Mouse (Mus musculus) G1E-ER4 (cell line): ENCODE data around the gene Gm10097. TPM values are rescaled to one million over a fixed set of nuclear protein-coding genes. Genes with fewer than 3 reads are reported as not detected.

Experiments
- GATA1 ChIP-seq: IDR thresholded peaks from one replicate; pipeline ENCODE4 v1.8.0; 2012; ENCODE audit warnings: low read length, inconsistent platforms
- polyA plus RNA-seq: library from polyadenylated mRNA; stranded (reverse); fragments of >175 nt; gene quantifications from 2 replicates; pipeline ENCODE4 v1.2.3, GENCODE M21; 2012

The Gm10097 gene
- not detected in 2 replicates for polyA plus RNA-seq

DNA sequence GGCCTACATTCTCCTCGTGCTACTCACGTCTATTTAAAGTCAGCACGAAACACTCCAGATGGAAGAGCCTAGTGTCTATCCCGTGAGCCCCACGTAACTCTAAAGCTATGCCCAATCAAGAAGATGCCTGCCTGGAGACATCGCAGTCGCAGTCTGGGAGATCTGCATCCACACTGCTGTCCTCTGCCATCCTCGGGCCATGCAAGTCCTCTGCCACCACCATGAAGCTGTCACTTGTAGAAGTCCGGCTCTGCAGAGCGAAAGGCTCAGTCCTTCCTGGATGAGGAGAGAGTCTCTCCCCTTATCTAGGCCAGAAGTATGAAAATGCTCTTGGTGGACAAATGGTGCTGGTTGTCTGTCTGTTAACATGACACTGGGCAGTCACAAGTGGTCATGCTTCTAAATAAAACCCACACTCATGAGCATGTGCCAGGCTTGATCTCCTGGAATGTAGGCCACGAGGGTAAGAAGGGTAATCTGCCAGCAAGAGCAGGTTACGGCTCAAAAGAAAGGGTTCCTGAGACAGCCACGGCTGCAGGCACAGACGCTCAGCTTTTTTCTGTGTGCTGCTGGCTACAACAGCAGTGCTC, at the start of gene Gm10097:
TSS of gene Gm10097 (plus strand) at position 517 of the 590 bp plus-strand sequence.
- no peak for TF ChIP-seq GATA1

DNA sequence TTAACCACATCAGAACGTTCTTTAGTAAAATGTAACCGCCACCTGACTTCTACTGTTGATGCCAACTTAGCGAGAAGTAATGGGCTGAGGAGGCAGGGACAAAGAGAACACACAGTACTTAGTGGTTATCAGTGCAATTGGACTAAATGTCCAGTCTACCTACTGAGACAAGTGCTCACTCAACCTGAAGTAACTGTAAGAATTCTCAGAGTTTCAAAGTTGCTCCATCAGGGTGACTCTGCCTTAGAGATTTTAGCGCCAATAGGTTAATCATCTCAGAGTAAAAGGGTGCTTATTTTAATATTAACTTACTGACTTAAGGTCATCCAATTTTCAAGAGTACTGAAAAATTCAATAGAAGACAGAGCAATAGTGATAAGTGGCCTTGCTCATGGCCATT, 43.1 kb upstream of the Gm10097 start:
- no peak for TF ChIP-seq GATA1

DNA sequence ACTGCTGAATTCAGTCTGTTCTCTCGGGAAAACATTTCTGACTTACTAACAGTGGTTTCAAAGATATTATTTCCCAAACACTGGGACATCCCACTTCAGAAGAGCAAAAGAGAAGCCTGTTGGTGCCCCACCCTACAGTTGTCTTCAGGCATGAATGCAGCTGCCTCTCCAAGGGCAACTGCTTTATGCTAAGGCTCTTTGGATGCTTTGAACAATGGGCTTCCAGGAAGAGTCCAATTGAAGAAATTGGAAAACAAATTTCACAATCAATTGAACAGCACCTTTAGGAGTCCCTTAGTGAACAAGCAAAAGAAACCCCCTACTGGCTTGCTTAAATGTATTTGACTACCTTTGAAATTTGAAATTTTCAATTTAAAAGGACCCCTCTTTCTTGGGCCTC, 41.8 kb upstream of the Gm10097 start:
- TF ChIP-seq GATA1, result no peak

DNA sequence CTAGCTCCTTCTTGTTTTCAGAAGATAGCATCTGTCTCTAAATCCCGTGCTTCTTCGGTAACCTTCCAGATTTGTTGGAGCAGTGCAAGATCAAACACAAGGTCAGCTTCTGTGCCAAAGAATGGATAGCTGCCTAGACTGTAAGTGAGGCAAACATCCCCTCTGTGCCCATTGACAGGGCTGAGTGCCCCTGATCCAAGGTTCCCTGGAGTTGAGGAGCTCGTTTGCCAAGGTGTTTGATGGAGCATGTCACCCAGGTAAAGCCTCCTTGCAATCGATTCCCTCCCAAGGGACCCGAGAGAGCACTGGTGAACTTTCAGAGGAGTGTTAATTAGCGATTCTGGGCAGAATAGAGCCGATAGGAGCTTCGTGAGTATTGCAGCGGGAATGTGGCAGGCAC, 40.7 kb upstream of the Gm10097 start:
- no peak for TF ChIP-seq GATA1

DNA sequence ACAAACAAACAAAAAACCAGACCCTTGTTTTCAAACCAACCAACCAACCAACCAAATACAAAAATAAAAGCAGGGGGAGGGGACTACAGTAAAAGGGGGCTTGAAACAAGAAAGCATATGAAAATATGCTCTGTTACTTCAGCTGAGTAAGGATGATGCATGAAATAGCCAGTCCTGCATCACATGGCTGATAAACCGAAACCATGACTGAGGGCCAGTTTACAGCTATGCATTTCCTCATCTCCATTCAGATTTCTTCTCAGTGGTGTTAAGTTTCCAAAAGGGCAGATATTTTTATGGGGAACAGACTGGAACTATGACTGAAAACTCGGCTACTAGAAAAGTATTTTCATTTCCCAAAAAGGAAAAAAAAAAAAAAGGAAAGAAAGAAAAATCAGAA, 39.8 kb upstream of the Gm10097 start:
- TF ChIP-seq GATA1, result no peak

DNA sequence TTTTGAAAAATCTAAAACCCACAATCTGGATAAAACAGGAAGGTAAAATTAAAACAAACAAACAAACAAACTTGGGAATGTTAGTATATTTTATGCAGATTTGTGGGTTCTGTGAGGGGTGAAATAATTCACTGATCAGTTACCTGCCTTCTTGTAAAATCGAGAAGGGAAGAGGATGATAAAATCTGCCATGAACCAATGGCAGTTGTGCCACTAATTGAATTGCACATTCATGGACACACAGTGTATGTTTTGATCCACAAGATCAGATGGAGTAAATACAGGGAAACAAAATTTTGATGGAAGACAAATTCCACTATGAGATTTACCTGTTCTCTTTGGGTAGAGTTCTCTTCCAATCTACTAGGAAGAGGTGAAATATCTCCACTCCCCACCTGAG, 39.1 kb upstream of the Gm10097 start:
- TF ChIP-seq GATA1, result no peak

DNA sequence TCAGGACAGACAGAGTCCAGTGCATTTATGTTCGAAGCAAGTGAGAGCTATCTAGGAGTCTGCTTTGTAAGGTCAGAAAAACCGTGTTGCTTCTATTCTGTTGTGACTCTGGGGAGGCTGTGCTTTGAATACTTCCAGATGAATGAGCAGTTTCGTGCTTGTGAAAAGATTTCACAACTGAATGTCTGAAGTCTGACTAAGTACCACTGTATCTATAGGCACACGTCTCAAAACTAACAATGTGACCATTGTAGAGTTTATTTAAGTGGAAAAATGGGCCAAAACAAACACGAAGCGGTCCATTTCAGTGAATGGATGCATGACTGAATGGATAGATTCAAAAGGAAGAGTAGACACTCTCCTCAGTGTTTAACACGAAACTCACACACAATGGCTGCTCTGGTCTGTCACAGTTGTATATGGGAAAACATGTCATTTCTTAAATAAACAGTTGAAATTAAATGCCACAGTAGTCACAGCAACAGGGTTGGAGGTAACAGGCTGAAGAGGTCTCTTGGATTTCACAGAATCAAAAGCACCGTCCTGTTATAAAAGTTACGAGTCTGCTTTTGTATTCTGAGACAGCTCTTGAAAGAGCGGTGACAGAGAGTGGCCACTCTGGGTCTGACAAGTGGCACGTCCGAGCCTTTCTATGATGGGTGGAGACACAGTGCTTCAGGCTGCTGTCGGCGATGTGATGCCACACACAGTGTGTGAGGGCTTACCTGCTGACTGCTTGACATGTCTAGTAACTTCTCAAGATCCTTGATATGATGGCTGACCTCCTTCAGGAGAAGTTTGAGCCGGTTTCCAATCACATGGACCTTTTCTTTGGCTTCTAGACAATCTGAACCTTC, 36.6 kb upstream of the Gm10097 start:
- no peak for TF ChIP-seq GATA1

DNA sequence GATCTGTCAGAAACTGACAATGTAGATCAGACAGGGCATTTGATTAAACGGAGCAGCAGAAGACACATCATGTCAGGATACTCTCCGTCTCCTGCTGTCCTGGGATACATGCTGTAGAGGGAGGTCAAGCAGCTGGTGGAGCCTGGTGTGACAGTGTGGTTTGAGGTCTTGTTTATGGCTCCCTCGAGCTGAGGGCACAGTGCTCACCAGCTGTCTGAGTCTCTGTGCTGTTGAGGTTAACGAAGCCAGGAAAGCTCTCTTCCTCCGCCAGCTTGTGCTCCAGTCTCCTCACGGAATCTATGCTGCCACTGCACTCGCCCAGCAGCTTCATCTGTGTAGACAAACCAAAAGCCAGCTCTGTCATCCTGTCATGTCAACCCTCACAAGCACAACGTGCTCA, 27.7 kb upstream of the Gm10097 start:
- TF ChIP-seq GATA1, result no peak

DNA sequence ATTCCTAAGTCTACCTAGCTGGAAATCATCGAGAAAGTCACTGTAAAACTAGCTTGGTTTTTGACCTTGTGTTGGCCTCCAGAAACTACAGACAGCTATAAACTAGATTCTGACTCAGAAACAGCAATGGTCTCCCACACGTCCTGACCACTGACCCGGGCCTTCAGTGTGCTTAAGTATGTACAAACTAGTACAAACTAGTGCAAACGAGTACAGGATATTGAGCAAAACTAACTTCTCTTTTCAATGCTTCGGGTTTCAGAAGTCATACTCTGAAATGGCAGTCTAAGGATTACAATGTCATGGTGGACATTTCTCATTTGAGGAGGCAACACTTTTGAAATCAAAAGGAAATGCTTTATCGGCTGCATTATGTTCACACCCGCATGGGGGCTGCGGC, 24.5 kb upstream of the Gm10097 start:
- TF ChIP-seq GATA1, result no peak

DNA sequence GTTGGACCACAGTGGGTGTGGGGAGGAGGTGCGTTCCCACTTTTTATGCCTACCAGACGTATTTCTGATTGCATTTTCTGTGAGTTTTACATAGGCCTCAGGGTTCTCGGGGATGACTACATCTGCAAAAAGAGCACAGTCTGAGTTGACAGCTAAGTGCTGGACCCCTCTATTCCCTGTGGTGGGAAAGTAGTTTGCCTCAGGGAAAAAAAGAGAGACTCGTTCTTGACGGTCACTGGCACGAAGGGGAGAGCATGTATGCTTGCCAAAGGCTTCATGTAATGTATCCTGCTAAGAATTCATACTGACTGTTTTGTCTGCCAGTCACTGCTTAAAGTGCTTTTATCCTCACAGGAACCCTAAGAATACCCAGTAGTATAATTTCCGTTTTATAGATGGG, 23.8 kb upstream of the Gm10097 start:
- TF ChIP-seq GATA1, result no peak

DNA sequence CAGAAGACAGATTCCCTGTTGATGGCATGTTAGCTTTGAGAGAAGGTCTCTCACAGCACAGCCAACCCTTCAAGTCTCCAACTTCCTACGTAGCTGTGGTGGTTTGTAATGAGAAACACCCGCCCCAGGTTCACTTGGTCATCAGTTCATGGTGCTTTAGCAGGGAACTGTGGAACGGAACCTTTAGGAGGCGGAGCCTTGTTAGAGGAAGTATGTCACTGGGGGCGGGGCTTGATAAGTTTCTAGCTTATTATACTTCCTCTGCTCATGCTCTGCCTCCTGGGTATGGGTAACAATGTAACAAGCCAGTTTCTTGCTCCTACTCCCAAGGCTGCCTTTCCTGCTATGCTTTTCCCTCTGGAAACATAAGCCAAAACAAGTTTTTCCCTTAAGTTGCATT, 23.3 kb upstream of the Gm10097 start:
- no peak for TF ChIP-seq GATA1

DNA sequence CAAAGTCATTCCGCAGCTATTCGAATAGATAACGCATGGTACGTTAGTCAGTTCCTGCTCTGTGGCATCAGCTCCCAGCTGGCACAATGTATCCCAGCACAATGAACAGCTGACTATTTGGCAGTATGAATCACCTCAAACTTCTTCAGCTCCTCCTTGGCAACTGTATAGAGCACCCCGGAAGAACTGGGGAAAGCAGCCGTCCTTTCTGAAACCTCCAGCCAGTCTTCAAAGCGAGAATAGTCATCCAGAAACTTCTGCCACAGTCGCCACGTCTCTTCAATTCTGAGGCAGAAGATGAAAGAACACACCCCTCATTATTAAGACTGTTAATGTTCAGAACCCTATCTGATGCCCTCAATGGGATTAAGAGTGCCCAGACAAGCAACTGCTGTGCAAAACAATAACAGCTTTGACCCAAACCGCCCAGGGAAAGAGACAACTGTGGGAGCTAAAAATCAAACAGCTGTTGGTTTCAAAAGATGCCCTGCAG, 12.7 kb upstream of the Gm10097 start:
- TF ChIP-seq GATA1, result no peak

DNA sequence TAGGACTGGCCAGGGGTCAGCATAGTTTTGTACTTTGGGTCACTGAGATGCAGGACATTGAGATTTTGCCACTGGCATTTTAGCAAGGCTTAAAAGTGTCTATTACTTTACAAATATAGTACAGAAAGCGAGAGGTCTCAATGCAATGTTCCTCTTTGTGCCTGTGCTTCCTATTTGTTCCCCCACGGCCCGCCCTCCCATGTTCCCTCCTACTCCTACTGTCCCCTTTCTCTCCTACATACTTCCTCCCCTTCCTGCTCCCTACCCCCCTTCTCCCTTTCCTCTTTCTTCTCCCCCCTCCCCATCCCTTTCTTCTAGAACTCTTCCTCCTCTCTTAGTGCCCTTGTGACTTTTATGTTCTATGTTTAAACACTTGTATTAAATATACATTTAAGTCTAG, 12.1 kb upstream of the Gm10097 start:
- no peak for TF ChIP-seq GATA1

DNA sequence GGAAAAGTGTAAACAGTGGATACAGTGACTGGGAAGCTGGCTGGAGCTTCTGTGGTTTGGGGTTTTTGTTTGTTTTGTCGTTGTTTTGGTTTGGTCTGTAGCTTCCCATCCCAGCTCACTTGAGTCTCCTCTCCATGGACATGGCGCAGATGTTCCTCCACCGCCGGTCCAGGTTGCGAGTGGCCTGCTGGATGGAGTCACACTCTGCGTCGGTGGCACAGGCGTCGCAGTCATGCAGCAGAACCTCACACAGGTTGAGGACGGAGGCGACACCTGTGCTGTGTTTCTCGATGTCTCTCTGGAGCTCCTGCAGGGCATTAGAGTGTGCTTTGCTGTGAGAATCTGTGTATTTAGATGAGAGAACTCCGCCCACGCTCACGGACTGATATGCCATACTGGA, 11.3 kb upstream of the Gm10097 start:
- TF ChIP-seq GATA1, result no peak

DNA sequence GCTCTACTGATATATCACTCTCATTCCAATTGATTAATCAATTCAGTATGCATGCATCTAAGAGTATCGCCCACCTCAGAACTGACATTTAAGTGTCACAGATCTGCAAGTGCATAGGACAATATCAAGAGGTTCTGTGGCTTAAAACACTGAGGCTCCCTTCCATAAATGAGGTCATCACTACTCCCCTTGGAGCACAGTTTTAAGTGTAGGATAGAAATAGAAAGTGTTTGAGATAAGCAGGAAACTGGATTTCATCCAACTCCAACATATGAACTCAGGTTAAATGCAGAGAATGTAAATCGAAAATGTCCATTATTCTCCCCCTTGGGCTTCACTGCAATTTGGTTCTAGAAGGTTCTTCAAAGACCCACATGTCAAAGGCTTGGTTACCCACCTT, 10.1 kb upstream of the Gm10097 start:
- TF ChIP-seq GATA1, result no peak

DNA sequence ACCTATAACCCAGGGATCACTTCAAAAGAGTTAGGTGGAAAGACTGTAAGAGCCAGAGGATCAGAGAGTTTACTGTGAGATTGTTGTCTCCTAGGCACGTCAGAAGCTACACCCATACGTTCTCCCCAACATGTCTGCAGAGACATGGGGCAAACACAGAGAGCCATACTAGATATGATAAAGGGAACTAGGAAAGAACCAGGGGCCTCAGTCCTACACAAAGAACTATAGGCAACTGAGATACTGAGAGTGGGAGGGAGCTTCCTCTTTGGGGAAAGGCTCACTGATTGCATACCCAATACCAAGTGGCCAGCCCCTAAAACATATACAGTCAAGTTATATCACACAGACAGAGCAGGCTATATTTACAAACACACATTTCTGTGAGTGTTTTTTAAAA, 9.0 kb upstream of the Gm10097 start:
- TF ChIP-seq GATA1, result no peak

DNA sequence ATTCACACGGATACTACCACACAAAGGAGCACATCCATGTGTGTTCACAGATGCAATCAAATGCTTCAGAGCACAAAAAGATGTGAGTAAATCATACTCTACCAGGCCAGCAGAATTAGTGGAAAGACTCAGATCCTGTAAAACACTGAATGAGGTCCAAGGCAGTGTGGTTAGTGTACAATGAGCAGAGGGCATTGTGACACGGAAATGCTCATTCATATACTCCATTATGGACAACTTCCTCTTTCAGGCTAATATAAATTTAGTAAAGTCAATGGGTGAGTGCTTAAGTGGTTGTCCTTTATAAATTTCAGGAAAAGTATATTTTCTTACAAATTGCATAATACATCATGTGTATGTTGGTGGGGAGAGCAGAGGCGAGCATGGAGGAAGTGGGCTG, 1.9 kb upstream of the Gm10097 start:
- TF ChIP-seq GATA1, result no peak
